Mouse (Mus musculus) CH12.LX (cell line): ENCODE measurements around the gene Nat14. TPM values are rescaled to one million over a fixed set of nuclear protein-coding genes. Genes with fewer than 3 reads are reported as not detected.

Experiments used
- DNase-seq: peaks from one replicate; pipeline ENCODE4 v3.0.0-alpha.2; 2013; ENCODE audit errors: extremely low read depth
- H3K27ac ChIP-seq: 2 replicates; pipeline ENCODE4 v1.5.1; 2012; ENCODE audit warnings: low read depth, mild to moderate bottlenecking, control low read depth, moderate library complexity; ENCODE audit not compliant: insufficient read depth
- H3K27me3 ChIP-seq: replicated peaks from 2 replicates; pipeline ENCODE3; 2012; ENCODE audit warnings: inconsistent platforms
- H3K36me3 ChIP-seq, 2 experiments: replicated peaks in 1 of 2; 2 replicates each; pipeline versions ENCODE3 to v1.6.1; 2012; ENCODE audit warnings: inconsistent platforms in 1 of 2, low read length in 1 of 2, mild to moderate bottlenecking in 1 of 2, mixed read lengths in 1 of 2, moderate library complexity in 1 of 2; ENCODE audit not compliant: control insufficient read depth in 1 of 2, insufficient read depth in 1 of 2
- H3K4me1 ChIP-seq, 2 experiments: 2 replicates each; pipeline ENCODE4 v1.6.1; 2012; ENCODE audit warnings: inconsistent platforms in 1 of 2, moderate library complexity in 1 of 2; ENCODE audit not compliant: insufficient read depth in 2 of 2, control insufficient read depth in 1 of 2
- H3K4me2 ChIP-seq: 2 replicates; pipeline ENCODE4 v1.6.1; 2012; ENCODE audit warnings: low read depth, mild to moderate bottlenecking, control low read depth; ENCODE audit not compliant: poor library complexity, insufficient read depth, severe bottlenecking
- H3K4me3 ChIP-seq, 3 experiments: fragments of 150-350 bp in 1 of 3; sonication (generic) in 1 of 3; replicated peaks in 1 of 3; 2 replicates each; pipeline versions ENCODE3 to v1.5.1; 2011 to 2012; ENCODE audit warnings: low read depth in 2 of 3, low read length in 2 of 3, mild to moderate bottlenecking in 2 of 3, moderate library complexity in 2 of 3, control low read depth in 1 of 3, improper control_type of control experiment in 1 of 3, inconsistent platforms in 1 of 3, mixed read lengths in 1 of 3; ENCODE audit not compliant: poor library complexity in 1 of 3
- H3K79me2 ChIP-seq: replicated peaks from 2 replicates; pipeline ENCODE4 v1.6.1; 2012; ENCODE audit warnings: mild to moderate bottlenecking, moderate library complexity; ENCODE audit not compliant: control insufficient read depth, poor library complexity, insufficient read depth, severe bottlenecking; ENCODE audit errors: extremely low read depth
- H3K9ac ChIP-seq: 2 replicates; pipeline ENCODE4 v1.6.1; 2012; ENCODE audit warnings: low read depth, mild to moderate bottlenecking, control low read depth, moderate library complexity; ENCODE audit not compliant: insufficient read depth
- H3K9me3 ChIP-seq: replicated peaks from 2 replicates; pipeline ENCODE3; 2012; ENCODE audit warnings: low read length, inconsistent platforms, mixed read lengths
- BHLHE40 ChIP-seq: IDR thresholded peaks from 2 replicates; pipeline ENCODE4 v1.6.1; 2011; ENCODE audit warnings: mild to moderate bottlenecking, low read depth, low read length, improper control_type of control experiment
- CHD2 ChIP-seq: IDR thresholded peaks from 2 replicates; pipeline ENCODE4 v1.6.1; 2011; ENCODE audit warnings: low read length, improper control_type of control experiment
- CTCF ChIP-seq, 2 experiments: IDR thresholded peaks in 1 of 2; conservative IDR thresholded peaks in 1 of 2; 2 replicates each; pipeline ENCODE4 v1.5.1; 2011 to 2012; ENCODE audit warnings: low read depth in 2 of 2, low read length in 2 of 2, improper control_type of control experiment in 1 of 2, inconsistent platforms in 1 of 2, mild to moderate bottlenecking in 1 of 2, moderate library complexity in 1 of 2
- ELF1 ChIP-seq: IDR thresholded peaks from 2 replicates; pipeline ENCODE4 v1.6.1; 2014; ENCODE audit warnings: low read depth, mild to moderate bottlenecking, inconsistent platforms, low read length, improper control_type of control experiment
- ETS1 ChIP-seq: conservative IDR thresholded peaks from 2 replicates; pipeline ENCODE4 v1.6.1; 2012; ENCODE audit warnings: low read depth, mild to moderate bottlenecking, inconsistent platforms, low read length, improper control_type of control experiment, moderate library complexity
- HCFC1 ChIP-seq: IDR thresholded peaks from 2 replicates; pipeline ENCODE4 v1.6.1; 2012; ENCODE audit warnings: low read depth, mild to moderate bottlenecking, inconsistent platforms, low read length, improper control_type of control experiment
- IRF4 ChIP-seq: IDR thresholded peaks from 2 replicates; pipeline ENCODE4 v1.6.1; 2014; ENCODE audit warnings: low read depth, mild to moderate bottlenecking, inconsistent platforms, low read length, improper control_type of control experiment
- JUN ChIP-seq: IDR thresholded peaks from 2 replicates; pipeline ENCODE4 v1.6.1; 2011; ENCODE audit warnings: low read depth, mild to moderate bottlenecking, low read length, improper control_type of control experiment, moderate library complexity; ENCODE audit not compliant: insufficient read depth
- KAT2A ChIP-seq: IDR thresholded peaks from 2 replicates; pipeline ENCODE4 v1.6.1; 2012; ENCODE audit warnings: low read length, improper control_type of control experiment, inconsistent platforms; ENCODE audit not compliant: insufficient replicate concordance
- MAX ChIP-seq: IDR thresholded peaks from 2 replicates; pipeline ENCODE4 v1.6.1; 2011; ENCODE audit warnings: low read length, improper control_type of control experiment
- MAZ ChIP-seq: IDR thresholded peaks from 2 replicates; pipeline ENCODE4 v1.6.1; 2012; ENCODE audit warnings: low read depth, mild to moderate bottlenecking, inconsistent platforms, low read length, improper control_type of control experiment, moderate library complexity
- MEF2A ChIP-seq: IDR thresholded peaks from 2 replicates; pipeline ENCODE4 v1.6.1; 2014; ENCODE audit warnings: low read depth, mild to moderate bottlenecking, inconsistent platforms, low read length, improper control_type of control experiment, borderline replicate concordance
- MXI1 ChIP-seq: IDR thresholded peaks from 2 replicates; pipeline ENCODE4 v1.6.1; 2011; ENCODE audit warnings: mild to moderate bottlenecking, low read depth, low read length, improper control_type of control experiment
- MYC ChIP-seq: IDR thresholded peaks from 2 replicates; pipeline ENCODE4 v1.6.1; 2011; ENCODE audit warnings: low read depth, mild to moderate bottlenecking, improper control_type of control experiment, low read length
- NELFE ChIP-seq: IDR thresholded peaks from 2 replicates; pipeline ENCODE4 v1.6.1; 2011; ENCODE audit warnings: low read depth, low read length, improper control_type of control experiment
- NRF1 ChIP-seq: IDR thresholded peaks from 2 replicates; pipeline ENCODE4 v1.6.1; 2014; ENCODE audit warnings: low read depth, mild to moderate bottlenecking, inconsistent platforms, low read length, improper control_type of control experiment, moderate library complexity
- PAX5 ChIP-seq: IDR thresholded peaks from 2 replicates; pipeline ENCODE4 v1.6.1; 2012; ENCODE audit warnings: low read length, inconsistent platforms, mixed read lengths
- POLR2A ChIP-seq: IDR thresholded peaks from 2 replicates; pipeline ENCODE4 v1.6.1; 2011; ENCODE audit warnings: low read depth, mild to moderate bottlenecking, improper control_type of control experiment, low read length
- RAD21 ChIP-seq: IDR thresholded peaks from 2 replicates; pipeline ENCODE4 v1.6.1; 2011; ENCODE audit warnings: low read depth, mild to moderate bottlenecking, low read length, improper control_type of control experiment, moderate library complexity
- RCOR1 ChIP-seq: conservative IDR thresholded peaks from 2 replicates; pipeline ENCODE4 v1.6.1; 2012; ENCODE audit warnings: low read depth, mild to moderate bottlenecking, inconsistent platforms, low read length, improper control_type of control experiment
- SMC3 ChIP-seq: IDR thresholded peaks from 2 replicates; pipeline ENCODE4 v1.6.1; 2011; ENCODE audit warnings: low read depth, low read length, improper control_type of control experiment
- TCF12 ChIP-seq: IDR thresholded peaks from 2 replicates; pipeline ENCODE4 v1.6.1; 2014; ENCODE audit warnings: low read depth, mild to moderate bottlenecking, inconsistent platforms, low read length, improper control_type of control experiment
- USF1 ChIP-seq: IDR thresholded peaks from 2 replicates; pipeline ENCODE4 v1.6.1; 2014; ENCODE audit warnings: low read depth, mild to moderate bottlenecking, inconsistent platforms, low read length, improper control_type of control experiment
- USF2 ChIP-seq: conservative IDR thresholded peaks from 2 replicates; pipeline ENCODE4 v1.6.1; 2011; ENCODE audit warnings: low read depth, low read length, improper control_type of control experiment
- ZC3H11A ChIP-seq: IDR thresholded peaks from 2 replicates; pipeline ENCODE4 v1.6.1; 2012; ENCODE audit warnings: low read depth, mild to moderate bottlenecking, inconsistent platforms, low read length, improper control_type of control experiment
- ZKSCAN1 ChIP-seq: IDR thresholded peaks from 2 replicates; pipeline ENCODE4 v1.6.1; 2012; ENCODE audit warnings: low read depth, inconsistent platforms, low read length, improper control_type of control experiment, borderline replicate concordance
- dilution Hi-C: fragments of 300-500 bp; cut with MboI; formaldehyde crosslinking; loops from 2 replicates; pipeline ENCODE4 v1.14.3; 2020; ENCODE audit warnings: low sequenced_read_pairs; ENCODE audit not compliant: extremely low pct_unique_long_range_greater_than_20kb, extremely low pct_ligation_motif_present
- in situ Hi-C: fragments of 300-500 bp; cut with MboI; formaldehyde crosslinking; loops from 3 replicates; pipeline ENCODE4 v1.14.3; 2019; ENCODE audit warnings: low sequenced_read_pairs, low pct_ligation_motif_present, low pct_unique_long_range_greater_than_20kb, mixed read lengths
- polyA plus RNA-seq: library from polyadenylated mRNA; unstranded; fragments of >175 nt; gene quantifications from 2 replicates; pipeline ENCODE4 v1.2.1, GENCODE M21; 2012; ENCODE audit warnings: low read depth; ENCODE audit not compliant: insufficient read length
- total RNA-seq, 2 experiments: library from RNA; depleted of rRNA; stranded (reverse); fragments of 300-350 nt in 1 of 2; fragments of >200 nt in 1 of 2; gene quantifications; 2 replicates each; pipeline ENCODE4 v1.2.3; 2012 to 2014

Gene Nat14
- total and polyA plus RNA-seq, 3 experiments = 0.27 to 1.3 (median 0.97) TPM

DNA sequence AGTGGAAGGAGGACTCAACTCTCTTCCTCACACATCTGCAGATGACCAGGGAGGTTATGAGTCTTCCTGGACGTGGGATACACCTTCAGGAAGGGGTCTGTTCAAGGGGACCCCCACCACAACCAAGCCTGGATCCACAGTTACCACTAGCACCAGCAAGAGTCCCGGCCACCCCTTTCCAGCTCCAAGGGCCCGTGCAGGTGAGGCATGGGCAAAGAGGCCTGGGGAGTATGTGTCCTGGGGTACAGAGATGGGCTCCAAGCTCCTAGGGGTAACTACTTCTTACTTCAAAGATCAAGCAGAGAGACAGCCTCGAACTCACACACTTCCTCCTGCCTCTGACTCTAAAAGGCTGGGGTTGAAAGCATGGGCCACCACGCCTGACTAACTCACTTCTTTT is 20.8 kb downstream of the Nat14 start:
- H3K9ac ChIP-seq = no peak overlapping the region
- peaks cover 3 to 16% of the 10 kb centered on the region in 2 experiments; a peak in 3 of 4 replicates for H3K4me1 ChIP-seq
- H3K4me3 ChIP-seq = no peak overlapping the region
- no peak overlapping the region for H3K4me2 ChIP-seq
- no peak overlapping the region for H3K27ac ChIP-seq
- no peak for DNase-seq
- no peaks in the 10 kb centered on the region for H3K9me3 ChIP-seq
- peaks cover 0 to 11% of the 10 kb centered on the region in 2 experiments for H3K36me3 ChIP-seq
- H3K27me3 ChIP-seq = peaks cover 1% of the 10 kb centered on the region
- dilution Hi-C loops (no loop called here), in situ Hi-C loops (loop anchor here (5.0 to 10.0 kb wide), 2 partner anchors 110 to 378 kb away; partner anchors contain the start of gene Zfp580)
- no peaks in the 10 kb centered on the region for H3K79me2 ChIP-seq
- TF ChIP-seq ZKSCAN1 (no peak), KAT2A (no peak), MAZ (no peak), RCOR1 (no peak), BHLHE40 (no peak), MXI1 (no peak), MEF2A (no peak), NRF1 (no peak)

DNA sequence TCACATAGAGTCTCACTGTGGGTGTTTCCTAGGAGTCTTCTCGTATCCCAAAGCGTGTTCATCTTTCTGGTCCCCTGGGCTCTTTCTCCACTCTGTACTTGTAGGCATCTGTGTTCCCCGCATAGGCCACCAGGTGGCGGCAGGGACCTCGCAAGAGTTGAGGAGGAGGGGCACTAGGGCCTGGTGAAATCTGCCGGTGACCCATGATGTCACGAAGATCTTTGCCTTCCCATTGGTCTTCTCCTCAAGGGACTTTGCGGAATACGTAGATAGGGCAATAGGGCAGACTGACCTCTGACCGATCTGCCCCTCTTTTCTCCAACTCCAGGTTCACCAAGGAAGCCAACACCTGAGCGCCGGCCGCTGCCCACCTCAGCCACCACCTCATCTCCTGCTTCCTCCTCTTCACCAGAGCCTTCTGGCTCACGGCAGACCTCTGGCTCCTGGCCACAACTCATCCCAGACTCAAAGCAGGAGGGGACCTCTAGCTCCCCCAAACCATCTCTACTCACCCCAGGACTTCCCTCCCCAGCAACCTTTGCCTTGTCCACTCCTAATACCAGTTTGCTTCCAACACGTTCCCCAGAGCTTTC is 21.5 kb downstream of the Nat14 start:
- no peaks in the 10 kb centered on the region for H3K79me2 ChIP-seq
- dilution Hi-C loops = no loop called here
- H3K4me1 ChIP-seq = peaks cover 3 to 10% of the 10 kb centered on the region in 2 experiments; a peak in 3 of 4 replicates
- peak overlapping the region; percentile 42 for H3K4me2 ChIP-seq
- H3K36me3 ChIP-seq = peaks cover 0 to 11% of the 10 kb centered on the region in 2 experiments
- no peak overlapping the region for H3K27ac ChIP-seq
- H3K9me3 ChIP-seq = no peaks in the 10 kb centered on the region
- peak overlapping the region; percentile 11 to 41 (median 33) for H3K4me3 ChIP-seq
- peak; percentile 95 for DNase-seq
- TF ChIP-seq HCFC1 = peak; percentile 47
- TF ChIP-seq MAZ = peak; percentile 81
- peak; percentile 33; the same call in 1 of the 2 replicates for TF ChIP-seq NELFE
- TF ChIP-seq MEF2A = peak; percentile 44
- 0 out of 2 replicates have a peak, but pooled peaks have one; percentile 29 for TF ChIP-seq ZC3H11A
- peak; percentile 56; the same call in 1 of the 2 replicates for TF ChIP-seq NRF1
- no peak for TF ChIP-seq USF2
- TF ChIP-seq IRF4 = peak; percentile 47; the same call in 1 of the 2 replicates
- peak; percentile 31; the same call in 1 of the 2 replicates for TF ChIP-seq BHLHE40
- TF ChIP-seq SMC3 = peak; percentile 98
- 0 out of 2 replicates have a peak, but pooled peaks have one; percentile 22 for TF ChIP-seq POLR2A
- TF ChIP-seq ETS1 = no peak; the same call in 1 of the 2 replicates
- no peak for TF ChIP-seq JUN
- TF ChIP-seq CHD2 = peak; percentile 99
- 0 out of 2 replicates have a peak, but pooled peaks have one; percentile 22 for TF ChIP-seq TCF12
- 0 out of 2 replicates have a peak, but pooled peaks have one; percentile 45 for TF ChIP-seq MAX
- 0 out of 2 replicates have a peak, but pooled peaks have one; percentile 46 for TF ChIP-seq MYC
- peak; percentile 85 for TF ChIP-seq RAD21
- TF ChIP-seq USF1 = no peak
- no peak for TF ChIP-seq PAX5
- peak; percentile 55 for TF ChIP-seq ELF1
- peak; percentile 54 to 96 for TF ChIP-seq CTCF (conservative IDR thresholded peaks at IDR 0.05 in 1 of 2, IDR thresholded peaks at IDR 0.05 in 1 of 2; ENCODE audit: low read depth in 2 of 2, low read length in 2 of 2)
- in situ Hi-C loops = loop anchor here (5.0 to 10.0 kb wide), 2 partner anchors 109 to 379 kb away; partner anchors contain the start of gene Zfp580
- H3K9ac ChIP-seq = peak overlapping the region; percentile 7; the same call in 1 of the 2 replicates
- peaks cover 1% of the 10 kb centered on the region for H3K27me3 ChIP-seq
